Mouse (Mus musculus) spleen, postnatal 10 days (tissue): ENCODE data around the gene Pvr.

ENCODE experiments used
- DNase-seq, 2 experiments: peaks; one replicate each; pipeline ENCODE4 v3.0.0; 2021 to 2022; ENCODE audit warnings: low spot score in 2 of 2

Gene Pvr

GRCm38 (mm10) chr7:19920506-19921261 is at the start of gene Pvr:
Pvr (minus strand) TSS chr7:19921160.
- peak in 1 of 2 experiments; percentile 55 for DNase-seq

- DNase-seq: peak in 1 of 2 experiments; percentile 4
These were observed 49.2 kb upstream of the Pvr start for GRCm38 (mm10) chr7:19970196-19970595.

- DNase-seq: peak in 1 of 2 experiments; percentile 10
These were observed 48.7 kb upstream of the Pvr start for GRCm38 (mm10) chr7:19969541-19970090.

GRCm38 (mm10) chr7:19969106-19969505 is 48.1 kb upstream of the Pvr start:
- DNase-seq: peak in 1 of 2 experiments; percentile 4

- no peak for DNase-seq
These were observed 44.1 kb upstream of the Pvr start, which contains the start of gene Ceacam20 for GRCm38 (mm10) chr7:19964985-19965579. Ceacam20 (plus strand) TSS chr7:19965412.

- no peak for DNase-seq
These were observed 41.5 kb upstream of the Pvr start for GRCm38 (mm10) chr7:19962423-19962822.

GRCm38 (mm10) chr7:19956341-19956781 is 35.4 kb upstream of the Pvr start:
- peak; percentile 72 to 87 for DNase-seq

- no peak for DNase-seq
These were observed 34.9 kb upstream of the Pvr start for GRCm38 (mm10) chr7:19955861-19956260.

- DNase-seq: no peak
These were observed 32.1 kb upstream of the Pvr start for GRCm38 (mm10) chr7:19953054-19953453.

GRCm38 (mm10) chr7:19952320-19952986 is 31.5 kb upstream of the Pvr start:
- DNase-seq: no peak

GRCm38 (mm10) chr7:19950589-19950988 is 29.6 kb upstream of the Pvr start, which contains the start of gene Igsf23:
Igsf23 (minus strand) TSS chr7:19950756.
- DNase-seq: no peak

- peak in 1 of 2 experiments; percentile 40 for DNase-seq
These were observed 29.0 kb upstream of the Pvr start for GRCm38 (mm10) chr7:19949996-19950395.

GRCm38 (mm10) chr7:19948956-19949355 is 28.0 kb upstream of the Pvr start:
- DNase-seq: no peak

GRCm38 (mm10) chr7:19945821-19946515 is 25.0 kb upstream of the Pvr start:
- no peak for DNase-seq

- DNase-seq: no peak
These were observed 24.2 kb upstream of the Pvr start for GRCm38 (mm10) chr7:19945201-19945600.

GRCm38 (mm10) chr7:19944709-19945108 is 23.7 kb upstream of the Pvr start:
- no peak for DNase-seq

GRCm38 (mm10) chr7:19940256-19940655 is 19.3 kb upstream of the Pvr start:
- no peak for DNase-seq

- peak in 1 of 2 experiments; percentile 51 for DNase-seq
These were observed 18.7 kb upstream of the Pvr start for GRCm38 (mm10) chr7:19939555-19940235.

- DNase-seq: no peak
These were observed 16.4 kb upstream of the Pvr start for GRCm38 (mm10) chr7:19937229-19937821.

- no peak for DNase-seq
These were observed 15.0 kb upstream of the Pvr start for GRCm38 (mm10) chr7:19935961-19936360.
